In the genomic region with DNA sequence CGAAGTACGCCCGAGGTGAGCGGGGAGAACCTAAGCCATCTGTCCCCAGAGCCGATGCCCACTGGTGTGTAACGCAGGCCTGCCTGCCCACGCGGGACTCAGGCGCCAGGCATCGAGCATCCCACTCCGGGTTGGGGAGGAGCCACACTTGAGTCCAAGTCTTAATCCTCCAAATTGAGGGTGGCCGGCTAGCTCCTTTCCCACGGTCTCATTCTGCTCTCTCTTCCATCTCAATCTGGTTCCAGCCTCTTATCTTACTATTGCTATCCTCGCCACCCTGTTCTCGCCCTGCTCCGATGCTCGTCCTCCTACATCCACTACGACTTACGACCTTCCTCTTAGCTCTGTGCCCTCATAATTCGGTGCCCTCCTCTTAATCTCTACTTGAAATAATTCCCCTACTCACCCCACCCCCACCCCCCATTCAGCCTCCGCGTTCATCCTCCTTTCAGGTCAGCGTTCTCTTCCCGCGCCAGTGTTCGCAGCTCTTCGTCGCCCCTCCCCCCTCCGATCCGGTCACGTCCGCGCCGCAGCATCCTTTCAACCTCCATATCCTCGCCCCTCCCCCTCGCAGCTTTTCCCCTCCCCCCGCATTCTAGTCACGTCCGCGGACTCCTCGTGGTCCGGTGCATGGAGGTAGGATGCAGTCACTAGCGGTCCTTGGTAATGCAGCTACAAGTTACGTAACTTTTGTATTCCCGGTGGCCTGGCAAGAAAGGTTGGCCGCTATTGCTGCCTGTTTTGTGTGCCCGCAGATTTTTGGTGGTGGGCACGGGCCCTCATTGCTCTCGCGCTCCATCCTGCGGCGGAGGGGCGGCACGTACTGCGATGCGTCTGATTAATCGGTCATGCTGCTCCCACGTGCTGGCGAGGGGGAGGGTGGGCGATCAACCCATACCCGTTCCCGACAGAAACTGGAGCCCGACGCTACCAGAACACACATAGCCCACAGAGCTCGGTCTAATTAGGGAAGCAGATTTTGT, we compare ENCODE assay signal across 8 mouse cellular contexts. TPM values are rescaled to one million over a fixed set of nuclear protein-coding genes. Genes with fewer than 3 reads are reported as not detected.
DNase-seq lines count a peak whose midpoint lies in the region; ATAC-seq and TF ChIP-seq lines count a peak whose summit lies in the region.

No protein-coding gene starts in this region.

- ATAC-seq in limb, embryonic 13.5 days (ENCODE audit: low FRiP score, low read depth), result peak; percentile 41
- ATAC-seq in midbrain, embryonic 14.5 days (ENCODE audit: low FRiP score, low TSS enrichment), result peak; percentile 72

- H3K4me2 ChIP-seq in limb, embryonic 13.5 days (replicated peaks), result peak overlapping the region; percentile 83
- H3K4me2 ChIP-seq in midbrain, embryonic 14.5 days (ENCODE audit: low read length), result peak overlapping the region; percentile 62

- peak overlapping the region; percentile 82 for H3K4me3 ChIP-seq in limb, embryonic 13.5 days
- H3K4me3 ChIP-seq in midbrain, embryonic 14.5 days (replicated peaks; ENCODE audit: low read depth, low read length), result peak overlapping the region; percentile 82
- H3K4me3 ChIP-seq in small intestine, adult 2 months (ENCODE audit: low read depth, low read length), result peak overlapping the region; percentile 90

- no peak for TF ChIP-seq POLR2A in small intestine, adult 2 months (IDR thresholded peaks at IDR 0.05; ENCODE audit: low read depth, low read length)

- peak overlapping the region; percentile 94 for H3K27ac ChIP-seq in limb, embryonic 13.5 days
- peak overlapping the region; percentile 98 for H3K27ac ChIP-seq in midbrain, embryonic 14.5 days (replicated peaks; ENCODE audit: low read depth, low read length)
- H3K27ac ChIP-seq in small intestine, adult 2 months (ENCODE audit: insufficient read depth, low read depth, low read length), result peak overlapping the region; percentile 98

- TF ChIP-seq CTCF in small intestine, adult 2 months (IDR thresholded peaks at IDR 0.05; ENCODE audit: extremely low read depth, insufficient read length, insufficient replicate concordance, low read depth, low read length), result peak; percentile 22; the same call in 1 of the 2 replicates

- no peaks in the 10 kb centered on the region for H3K27me3 ChIP-seq in limb, embryonic 13.5 days
- no peaks in the 10 kb centered on the region for H3K27me3 ChIP-seq in midbrain, embryonic 14.5 days (ENCODE audit: control insufficient read depth, insufficient read depth, low read length)
- H3K27me3 ChIP-seq in small intestine, adult 2 months (ENCODE audit: control insufficient read depth, insufficient read depth, low read length), result no peaks in the 10 kb centered on the region

- peak; percentile 52 to 54 for DNase-seq in urinary bladder, adult 18-20 months (ENCODE audit: low spot score in 2 of 2)
- no peak for DNase-seq in urinary bladder, postnatal 10 days (ENCODE audit: low spot score)
- DNase-seq in embryo, embryonic 9.5 days (ENCODE audit: extremely low spot score), result peak; percentile 95
- DNase-seq in heart, adult 18-20 months, result peak; percentile 78 to 85
- peak; percentile 58 for DNase-seq in kidney, adult 11 months
- peak; percentile 96 for DNase-seq in midbrain, embryonic 14.5 days

- peaks cover 47% of the 10 kb centered on the region for H3K4me1 ChIP-seq in limb, embryonic 13.5 days
- peaks cover 43% of the 10 kb centered on the region for H3K4me1 ChIP-seq in midbrain, embryonic 14.5 days (ENCODE audit: control insufficient read depth, insufficient read depth, low read length)
- peaks cover 35% of the 10 kb centered on the region for H3K4me1 ChIP-seq in small intestine, adult 2 months (ENCODE audit: control insufficient read depth, insufficient read depth, insufficient read length, low read length)

- peak overlapping the region; percentile 90 for H3K9ac ChIP-seq in limb, embryonic 13.5 days
- H3K9ac ChIP-seq in midbrain, embryonic 14.5 days (replicated peaks; ENCODE audit: low read length), result peak overlapping the region; percentile 86

- peaks cover 19% of the 10 kb centered on the region for H3K36me3 ChIP-seq in limb, embryonic 13.5 days
- H3K36me3 ChIP-seq in midbrain, embryonic 14.5 days (ENCODE audit: control insufficient read depth, insufficient read depth, low read length), result peaks cover 16% of the 10 kb centered on the region
- peaks cover 13% of the 10 kb centered on the region for H3K36me3 ChIP-seq in small intestine, adult 2 months (ENCODE audit: control insufficient read depth, insufficient read depth, low read length)

- no peaks in the 10 kb centered on the region for H3K9me3 ChIP-seq in limb, embryonic 13.5 days
- no peaks in the 10 kb centered on the region for H3K9me3 ChIP-seq in midbrain, embryonic 14.5 days (ENCODE audit: control insufficient read depth, low read length)

- WGBS in limb, embryonic 13.5 days, result under 1% methylated on average over 65 of the region's 65 CpGs
- under 1% methylated on average over 65 of the region's 65 CpGs for WGBS in midbrain, embryonic 14.5 days
- WGBS in small intestine, adult 2 months, result under 1% methylated on average over 65 of the region's 65 CpGs

RNA-seq across cellular contexts. Expression of a gene that starts 0.8 kb away (rescaled TPM):
- total RNA-seq in heart, adult 18-20 months (2021), result 1,000 to 10,000 TPM; 1,130 to 1,266 TPM
- polyA plus RNA-seq in limb, embryonic 13.5 days (2015; fragmentation: Nextera tagmentation; extraction: Ambion mirVana), result 1,325 and 1,327 TPM in 2 replicates
- polyA plus RNA-seq in midbrain, embryonic 14.5 days (2014; fragmentation: Nextera tagmentation; extraction: Ambion mirVana), result 836 and 1,041 TPM in 2 replicates
- 513 and 1,082 TPM in 2 replicates for polyA plus RNA-seq in small intestine, adult 2 months (2012; rRNA removed)

RNA-seq across cellular contexts. Expression of a gene that starts 23.0 kb away (rescaled TPM):
- total RNA-seq in heart, adult 18-20 months (2021), result under 1 TPM in 1 of 2 experiments, not detected in 1; 0.28 TPM
- 1.0 TPM in 2 replicates for polyA plus RNA-seq in limb, embryonic 13.5 days (2015; fragmentation: Nextera tagmentation; extraction: Ambion mirVana)
- polyA plus RNA-seq in midbrain, embryonic 14.5 days (2014; fragmentation: Nextera tagmentation; extraction: Ambion mirVana), result 2.8 and 5.2 TPM in 2 replicates
- 4.6 and 6.4 TPM in 2 replicates for polyA plus RNA-seq in small intestine, adult 2 months (2012; rRNA removed)

RNA-seq across cellular contexts. Expression of a gene that starts 39.8 kb away (rescaled TPM):
- total RNA-seq in heart, adult 18-20 months (2021), result 10 to 100 TPM; 17.0 to 17.6 TPM
- polyA plus RNA-seq in limb, embryonic 13.5 days (2015; fragmentation: Nextera tagmentation; extraction: Ambion mirVana), result 31.5 TPM in 2 replicates
- 205 and 226 TPM in 2 replicates for polyA plus RNA-seq in midbrain, embryonic 14.5 days (2014; fragmentation: Nextera tagmentation; extraction: Ambion mirVana)
- 5.7 and 12.1 TPM in 2 replicates for polyA plus RNA-seq in small intestine, adult 2 months (2012; rRNA removed)
